Mouse (Mus musculus) c-Kit-positive CD71-positive TER-119-negative erythroid progenitor cells, embryonic 14.5 days (primary cell): ENCODE data around the gene Fosl1.
A peak's percentile ranks its signal among the peaks of the same experiment; 100 is the strongest.
"Not testable (repeated sequence)": the region's sequence is repeated elsewhere in the genome, so short reads cannot be mapped to it uniquely, and the experiment has no call there.

Experiments
- DNase-seq: peaks from one replicate; pipeline ENCODE4 v3.0.0-alpha.2; 2013; ENCODE audit warnings: low read depth

The Fosl1 gene

DNA sequence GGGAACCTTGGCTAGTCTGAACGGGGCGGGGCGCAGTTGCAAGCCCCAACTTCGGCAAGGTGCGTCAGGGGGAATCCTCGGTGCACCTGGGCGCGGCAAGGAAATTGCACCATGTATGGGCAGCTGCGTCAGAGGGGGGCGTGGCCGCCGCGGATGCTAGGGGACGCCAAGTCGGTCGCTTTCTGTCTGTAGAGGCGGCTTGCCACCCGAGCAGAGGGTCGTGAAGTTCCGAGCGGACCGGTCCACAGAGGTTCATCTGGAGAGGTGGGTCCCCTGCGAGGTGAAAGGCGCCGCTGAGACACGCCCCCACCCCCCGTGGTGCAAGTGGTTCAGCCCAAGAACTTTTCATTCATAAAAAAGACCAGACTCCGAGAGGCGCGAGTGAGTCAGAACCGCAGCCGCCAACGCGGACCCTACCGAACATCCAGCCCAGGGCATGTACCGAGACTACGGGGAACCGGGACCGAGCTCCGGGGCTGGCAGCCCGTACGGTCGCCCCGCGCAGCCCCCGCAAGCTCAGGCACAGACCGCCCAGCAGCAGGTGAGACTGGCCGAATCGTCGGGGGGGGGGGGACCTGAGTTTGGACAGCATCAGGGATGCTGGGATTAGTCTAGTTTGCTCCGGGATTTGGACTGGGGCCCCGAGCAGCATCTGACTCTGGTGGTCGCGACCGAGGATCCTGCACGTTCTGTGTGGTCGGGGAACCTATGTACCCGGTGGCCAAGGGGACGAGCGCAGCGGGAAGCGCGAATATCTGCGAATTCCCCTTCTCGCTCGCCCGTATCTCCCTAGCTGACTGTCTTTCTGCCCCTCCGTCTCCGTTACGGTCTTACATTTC is at the start of gene Fosl1:
Gene Fosl1 (plus strand): TSS at position 33 of the 839 bp plus-strand sequence.
- no peak for DNase-seq

DNA sequence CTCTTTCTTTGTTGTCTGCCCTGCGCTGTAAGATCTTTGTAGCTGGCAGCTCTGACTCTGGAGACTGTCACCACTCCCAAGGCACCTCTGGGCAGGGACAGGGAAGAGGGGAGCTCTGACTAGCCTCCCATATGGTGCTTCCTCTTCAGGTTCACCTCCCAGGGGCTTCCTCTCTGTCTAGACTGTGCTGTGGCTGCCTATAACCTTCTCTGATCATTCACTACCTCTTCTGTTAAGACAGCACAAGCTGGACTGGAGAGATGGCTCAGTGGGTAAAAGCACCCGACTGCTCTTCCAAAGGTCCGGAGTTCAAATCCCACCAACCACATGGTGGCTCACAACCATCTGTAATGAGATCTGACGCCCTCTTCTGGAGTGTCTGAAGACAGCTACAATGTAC is 46.3 kb upstream of the Fosl1 start:
- DNase-seq: not testable (repeated sequence)

DNA sequence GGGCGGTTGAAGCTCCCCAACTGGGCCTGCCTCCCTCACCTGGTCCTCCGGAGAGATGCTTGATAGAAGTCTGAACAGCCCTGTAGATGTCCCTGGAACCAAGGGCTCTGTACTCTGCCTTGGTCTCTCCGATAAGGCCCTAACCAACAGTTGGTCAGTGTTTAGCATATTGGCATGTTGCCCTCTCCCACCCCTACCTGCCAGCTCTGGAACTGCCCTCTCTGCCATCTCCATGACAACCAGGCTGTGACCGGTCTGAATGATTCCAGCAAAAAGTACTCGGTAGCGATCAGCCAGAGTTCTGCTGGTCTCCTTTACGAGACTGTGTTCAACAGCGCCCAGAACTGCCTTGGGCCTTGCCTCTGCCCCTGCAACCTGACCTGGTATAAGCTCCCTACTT is 45.1 kb upstream of the Fosl1 start, which contains the start of gene Tsga10ip:
Gene Tsga10ip (minus strand): TSS at position 234 of the 400 bp plus-strand sequence.
- no peak for DNase-seq

DNA sequence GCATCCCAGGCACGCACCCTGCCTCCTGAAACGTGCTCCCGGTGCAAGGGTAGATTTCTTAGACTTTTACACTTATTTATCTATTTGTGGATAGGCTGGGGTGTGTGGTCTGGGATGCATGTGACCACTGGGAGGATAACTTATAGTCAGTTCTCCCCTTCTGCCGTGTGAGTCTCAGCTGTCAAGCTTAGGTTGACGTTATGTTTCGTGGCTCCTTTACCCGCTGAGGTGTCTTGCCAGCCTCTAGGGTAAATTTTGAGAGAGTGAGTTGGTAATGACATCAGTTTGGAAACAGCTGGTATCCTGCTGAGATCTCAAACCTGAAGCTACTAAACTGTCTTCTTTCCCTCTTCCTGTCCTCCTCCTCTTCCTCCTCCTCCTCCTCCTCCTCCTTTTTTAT is 41.4 kb upstream of the Fosl1 start:
- no peak for DNase-seq

DNA sequence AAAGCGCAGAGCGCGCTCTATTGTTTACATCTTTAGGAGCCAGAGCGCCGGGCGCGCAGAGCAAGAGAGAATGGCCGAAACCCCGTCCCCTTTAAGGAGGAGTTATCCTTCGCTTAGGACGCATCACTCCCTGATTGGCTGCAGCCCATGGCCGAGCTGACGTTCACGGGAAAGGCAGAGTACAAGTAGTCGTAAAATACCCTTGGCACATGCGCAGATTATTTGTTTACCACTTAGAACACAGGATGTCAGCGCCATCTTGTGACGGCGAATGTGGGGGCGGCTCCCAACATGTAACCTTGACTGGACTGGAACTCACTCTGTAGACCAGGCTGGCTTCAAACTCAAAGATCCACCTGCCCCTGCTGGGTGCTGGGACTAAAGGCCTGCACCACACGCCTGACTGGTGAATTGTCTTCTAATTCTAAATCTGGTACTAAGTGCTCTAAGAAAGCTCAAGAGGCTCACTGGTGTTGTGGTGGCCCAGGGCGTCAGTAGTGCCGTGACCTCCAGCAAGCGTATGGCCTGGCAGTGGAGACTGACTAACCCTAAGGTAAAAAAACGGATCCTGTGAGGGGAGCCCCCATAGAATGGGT is 40.7 kb upstream of the Fosl1 start:
- DNase-seq: not testable (repeated sequence)

DNA sequence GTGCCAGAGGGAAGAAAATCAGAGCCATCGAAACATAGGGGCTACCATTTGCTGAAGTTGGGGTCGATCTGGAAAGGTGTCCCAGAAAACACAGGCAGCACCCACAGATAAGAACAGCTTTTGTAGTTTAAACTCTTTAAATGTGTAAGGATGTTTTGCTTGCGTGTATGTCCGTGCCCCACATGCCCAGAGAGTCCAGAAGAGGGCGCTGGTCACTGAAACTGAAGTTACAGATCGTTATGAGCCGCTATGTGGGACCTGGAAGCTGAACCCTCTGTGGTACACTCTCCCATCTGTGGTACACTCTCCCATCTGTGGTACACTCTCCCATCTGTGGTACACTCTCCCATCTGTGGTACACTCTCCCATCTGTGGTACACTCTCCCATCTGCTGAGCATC is 40.2 kb upstream of the Fosl1 start:
- DNase-seq: peak; percentile 48

DNA sequence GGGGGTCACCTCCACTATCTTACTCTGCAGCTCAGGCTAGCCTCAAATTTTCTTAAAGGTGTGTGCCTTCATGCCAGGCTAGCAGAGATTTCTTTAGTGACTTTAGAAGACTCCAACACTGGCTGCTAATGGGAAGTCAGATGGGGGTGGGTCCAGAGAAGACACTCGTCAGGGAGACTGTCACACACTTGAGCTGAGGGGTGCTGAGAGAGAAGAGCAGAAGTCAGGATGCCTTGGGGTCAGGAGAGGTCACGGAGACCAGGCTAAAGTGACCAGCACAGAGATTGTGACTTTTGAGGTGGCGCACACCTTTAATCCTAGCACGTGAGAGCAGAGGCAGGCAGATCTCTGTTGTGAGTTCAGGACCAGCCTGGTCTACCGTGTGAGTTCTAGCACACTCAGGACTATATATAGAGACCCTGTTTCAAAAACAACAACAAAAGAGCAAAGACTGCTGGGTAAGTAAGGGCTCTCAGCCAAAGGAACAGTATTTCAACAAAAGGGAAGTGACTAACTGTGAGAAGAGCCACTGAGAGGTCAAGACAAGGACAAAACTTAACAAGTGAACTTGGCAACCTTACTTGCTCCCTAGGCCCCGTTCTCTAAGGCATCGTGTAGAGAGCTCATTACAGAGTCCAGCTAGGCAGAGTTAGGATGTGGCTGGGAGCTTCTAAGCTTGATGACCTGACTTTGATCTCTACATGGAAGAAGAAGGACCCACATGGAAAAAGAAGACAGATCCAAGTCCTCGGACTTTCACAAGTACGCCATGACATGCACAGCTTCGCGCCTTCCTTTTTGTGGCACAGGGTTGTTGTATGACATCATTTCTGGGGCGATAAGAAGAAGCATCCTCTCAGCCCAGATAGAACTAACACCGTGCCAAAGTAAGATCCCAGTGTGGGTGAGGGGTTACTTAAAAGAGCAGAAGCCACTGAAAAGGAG is 39.0 kb upstream of the Fosl1 start:
- no peak for DNase-seq

DNA sequence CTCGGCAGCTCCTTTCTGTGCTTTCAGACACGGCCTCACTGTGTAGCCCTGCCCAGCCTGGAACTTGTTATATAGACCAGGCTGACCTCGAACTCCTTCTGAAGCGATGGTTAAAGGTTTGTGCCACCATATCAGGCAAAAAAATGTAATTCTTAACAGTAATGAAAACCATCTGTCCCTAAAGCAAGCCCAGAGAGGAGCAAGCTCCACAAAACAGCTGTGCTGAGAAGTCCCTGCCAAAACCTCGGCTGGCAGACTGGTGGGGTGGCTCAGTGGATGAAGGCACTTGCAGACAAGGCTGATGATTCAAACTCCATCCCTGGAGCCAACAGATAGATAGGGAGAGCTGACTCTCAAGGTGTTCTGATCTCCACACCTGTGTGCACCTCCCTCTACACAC is 38.3 kb upstream of the Fosl1 start:
- no peak for DNase-seq

DNA sequence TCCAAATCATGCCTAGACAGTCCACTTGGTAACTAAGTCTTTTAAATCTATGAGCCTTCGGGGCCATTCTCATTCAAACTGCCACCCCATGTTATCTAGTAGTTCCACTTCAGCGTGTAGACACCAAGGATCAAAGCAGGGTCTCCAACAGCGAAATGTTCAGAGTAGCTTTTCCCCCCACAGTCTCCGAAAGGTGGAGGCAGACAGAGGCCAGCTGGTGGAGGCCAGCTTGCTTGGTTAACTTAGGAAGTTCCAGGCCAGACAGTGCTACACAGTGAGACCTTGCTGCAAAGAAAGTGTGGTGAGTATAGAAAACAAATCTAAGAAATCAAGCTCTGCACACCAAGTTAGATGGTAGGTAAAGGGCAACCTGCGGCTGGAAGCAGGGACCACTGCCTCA is 36.7 kb upstream of the Fosl1 start:
- DNase-seq: no peak

DNA sequence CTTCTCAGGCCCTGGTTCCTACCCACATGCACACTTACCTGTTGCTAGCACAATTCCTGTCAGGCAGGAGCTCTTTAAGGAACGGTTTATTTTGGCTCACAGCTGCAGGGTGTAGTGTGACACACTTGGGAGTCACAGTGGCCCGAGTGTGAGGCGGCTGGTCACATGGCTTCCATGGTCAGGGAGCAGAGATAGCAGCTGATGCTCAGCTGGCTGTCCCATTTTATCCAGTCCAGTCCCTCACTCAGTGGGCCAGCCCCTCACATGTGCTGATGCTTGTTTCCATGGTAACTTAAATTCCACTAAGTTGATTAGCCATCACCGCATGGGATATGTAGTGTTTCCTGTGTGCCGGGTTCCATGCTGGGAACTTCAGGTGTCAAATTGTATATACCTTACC is 35.4 kb upstream of the Fosl1 start:
- no peak for DNase-seq

DNA sequence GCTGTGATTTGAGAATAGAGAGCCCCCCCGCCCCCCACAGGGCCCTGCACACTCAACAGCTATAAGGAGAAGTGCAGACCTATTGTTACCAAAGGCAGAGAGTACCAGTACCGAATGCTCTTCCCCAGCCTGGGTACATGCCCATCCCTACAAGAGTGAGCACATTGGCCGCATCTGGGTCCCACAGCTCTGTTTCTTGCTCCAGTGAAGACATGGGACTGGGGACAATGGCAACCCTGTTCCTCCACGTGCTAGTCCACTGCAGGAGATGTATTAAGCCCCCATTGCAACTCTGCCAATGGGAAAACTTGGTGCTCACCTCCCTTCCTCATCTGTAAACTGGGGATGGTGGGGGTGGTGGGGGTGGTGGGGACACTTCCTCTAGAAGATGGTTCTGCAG is 33.5 kb upstream of the Fosl1 start:
- DNase-seq: no peak

DNA sequence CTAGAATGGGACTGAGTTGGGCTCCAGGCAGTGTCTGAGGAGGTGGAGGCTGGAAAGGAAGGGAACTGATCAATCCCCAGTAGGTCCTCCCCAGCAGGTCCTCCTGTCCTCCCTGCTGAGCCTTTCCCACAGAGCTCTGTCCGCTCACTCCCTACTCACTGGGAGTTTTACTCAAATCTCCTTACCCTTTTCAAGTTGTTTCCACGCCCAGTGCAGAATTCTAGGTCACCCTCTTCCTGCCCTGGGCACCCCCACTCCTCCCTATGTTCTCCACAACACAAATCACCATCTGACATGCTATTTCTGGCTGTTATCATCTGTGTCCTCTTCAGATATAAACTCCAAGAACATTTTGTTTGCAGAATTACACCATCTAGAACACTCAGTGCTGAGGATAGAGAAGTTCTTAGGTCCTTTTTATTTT is 32.8 kb upstream of the Fosl1 start:
- DNase-seq: no peak

DNA sequence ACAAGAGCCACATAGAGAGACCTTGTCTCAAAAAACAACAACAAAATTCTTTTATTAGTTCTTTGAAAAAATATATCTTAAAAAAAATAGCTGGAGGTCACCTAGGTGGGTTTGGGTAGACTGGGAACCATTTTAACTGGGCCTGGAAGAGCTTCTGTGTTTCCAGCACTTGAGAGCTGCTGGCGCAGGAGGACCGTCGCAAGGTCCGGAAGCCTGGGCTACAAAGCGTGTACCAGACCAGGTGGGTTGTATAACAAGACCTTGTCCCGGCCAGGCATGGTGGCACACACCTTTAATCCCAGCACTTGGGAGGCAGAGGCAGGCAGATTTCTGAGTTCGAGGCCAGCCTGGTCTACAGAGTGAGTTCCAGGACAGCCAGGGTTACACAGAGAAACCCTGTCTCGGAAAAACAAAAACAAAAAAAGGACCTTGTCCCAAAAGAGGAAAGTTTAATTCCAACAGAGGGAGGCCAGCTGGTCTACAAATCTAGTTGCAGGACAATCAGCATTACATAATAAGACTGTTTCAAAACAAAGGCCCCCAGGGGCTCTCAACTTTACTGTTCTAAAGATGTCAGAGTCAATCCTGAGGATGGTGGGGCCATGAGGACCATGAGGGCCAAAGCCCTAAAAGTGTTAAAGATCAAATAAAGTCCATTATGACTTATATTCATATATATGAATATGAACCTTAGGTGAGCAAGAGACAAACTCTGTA is 28.4 kb upstream of the Fosl1 start:
- no peak for DNase-seq

DNA sequence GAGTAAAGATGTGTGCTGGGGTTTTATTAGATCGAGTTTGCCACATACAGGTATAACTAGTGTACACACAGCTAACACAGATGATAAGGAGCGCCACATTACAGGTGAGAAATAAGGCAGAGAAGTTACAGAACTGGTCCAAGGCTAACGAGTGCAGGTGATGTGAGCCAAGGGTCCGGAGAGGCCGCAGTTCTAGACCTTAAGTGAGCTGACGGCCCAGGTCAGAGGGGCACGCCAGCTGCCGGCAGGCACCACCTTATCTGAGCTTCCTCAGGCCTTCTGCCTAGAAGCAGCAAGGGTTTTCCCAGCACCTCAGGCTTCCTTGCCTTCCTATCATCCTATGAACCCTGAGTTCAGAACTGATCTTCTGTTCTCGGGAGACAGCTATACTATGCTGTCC is 27.7 kb upstream of the Fosl1 start:
- DNase-seq: no peak

DNA sequence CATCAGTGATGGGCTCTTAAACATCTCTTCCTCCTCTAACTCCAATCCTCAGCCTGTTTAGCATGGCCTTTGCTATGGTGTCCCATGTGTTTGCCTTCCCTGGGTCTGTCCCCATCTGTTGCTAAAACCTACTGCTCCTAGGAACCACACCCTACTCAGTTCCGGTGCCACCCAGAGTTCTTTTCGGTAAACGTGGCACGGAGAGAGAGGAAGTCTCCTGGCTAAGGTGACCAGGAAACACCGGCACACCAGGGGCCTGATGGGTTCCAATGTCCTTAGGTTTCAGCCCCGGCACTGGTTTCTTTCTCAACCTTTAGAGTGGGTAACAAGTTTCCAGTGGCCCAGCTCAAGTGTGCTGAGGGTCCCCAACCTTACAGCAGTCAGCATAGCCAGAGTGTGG is 26.8 kb upstream of the Fosl1 start:
- no peak for DNase-seq

DNA sequence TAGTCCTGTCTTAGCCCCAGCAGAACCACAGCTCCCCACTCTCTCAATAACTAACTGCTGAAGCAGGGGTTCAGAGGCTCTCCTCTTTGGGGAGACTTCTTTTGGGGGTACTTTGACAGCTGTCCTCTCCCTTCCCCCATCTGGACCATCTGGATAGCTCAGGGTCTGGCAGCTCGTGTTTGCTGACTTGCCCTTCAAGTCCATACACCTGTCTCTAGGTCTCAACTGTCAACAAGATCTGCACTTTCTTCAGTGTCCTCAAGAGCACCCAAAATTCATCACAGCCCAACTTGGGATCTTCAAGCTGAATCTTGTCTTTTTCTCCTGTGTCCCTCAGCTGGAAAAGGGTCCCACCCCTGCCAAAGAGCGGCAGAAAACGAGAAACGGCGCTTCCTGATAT is 25.6 kb upstream of the Fosl1 start:
- no peak for DNase-seq

DNA sequence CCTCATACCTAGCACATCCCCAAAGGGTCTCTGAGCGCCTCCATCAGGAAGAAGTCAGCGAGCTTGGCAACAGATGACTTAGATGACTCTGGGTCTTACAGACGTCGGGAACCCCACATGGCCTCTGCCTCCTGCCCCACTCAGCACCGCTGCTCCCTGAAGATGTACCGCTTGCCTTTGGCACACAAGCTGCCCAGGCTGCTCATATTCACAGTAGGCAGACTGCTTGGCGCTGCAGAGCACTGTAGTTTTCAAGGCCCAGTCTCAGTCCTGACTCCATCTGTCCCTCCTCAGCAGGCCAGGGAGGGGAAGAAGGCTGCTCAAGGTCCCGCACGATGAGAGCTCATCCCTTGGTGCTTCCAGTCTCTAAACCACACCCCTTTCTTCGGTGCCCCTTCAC is 25.1 kb upstream of the Fosl1 start:
- DNase-seq: no peak

DNA sequence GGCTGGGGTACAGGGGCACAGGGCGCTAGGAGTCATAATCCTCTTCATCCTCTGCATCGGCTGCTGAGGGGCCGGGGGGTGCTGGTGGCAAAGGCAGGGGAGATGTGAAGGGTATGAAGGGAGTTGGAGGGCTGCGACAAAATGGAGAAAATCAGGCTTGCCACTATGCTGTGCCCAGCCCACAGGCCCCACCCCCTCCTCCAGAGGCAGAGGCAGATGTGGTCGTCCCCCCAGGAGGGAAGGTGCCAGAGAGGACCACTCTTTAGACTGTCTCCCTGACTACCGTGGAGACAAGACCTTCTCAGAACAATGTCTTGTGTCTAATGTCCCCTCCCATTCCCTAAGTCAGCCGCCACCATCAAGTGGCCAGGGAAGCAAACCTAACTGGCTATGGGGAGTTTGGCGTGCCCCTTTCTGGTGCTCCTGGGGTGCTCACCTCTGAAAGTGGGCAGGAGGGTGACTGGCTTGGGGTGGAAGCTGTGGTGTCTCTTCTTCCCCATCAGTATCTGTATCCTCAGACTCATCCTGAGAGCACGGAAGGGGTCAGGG is 24.4 kb upstream of the Fosl1 start:
- DNase-seq: no peak

DNA sequence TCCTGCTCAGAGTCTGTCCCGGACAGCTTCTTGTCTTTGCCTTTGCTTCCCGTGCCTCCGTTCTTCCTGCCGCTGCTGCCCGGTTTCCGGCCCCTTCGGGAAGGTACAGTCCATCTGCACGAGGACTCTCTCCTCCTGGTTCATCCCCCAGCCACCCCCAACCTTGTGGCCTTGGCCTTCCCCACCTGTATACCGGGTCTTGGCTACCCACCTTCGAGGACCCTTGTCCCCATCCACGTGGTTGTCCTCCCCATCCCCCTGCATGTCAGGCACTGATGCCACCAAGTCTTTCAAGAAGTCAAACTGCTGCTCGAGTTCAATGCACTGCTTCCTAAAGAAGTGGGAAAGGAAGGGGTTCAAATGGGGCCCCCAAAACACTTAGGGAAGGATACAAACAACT is 23.8 kb upstream of the Fosl1 start:
- DNase-seq: no peak

DNA sequence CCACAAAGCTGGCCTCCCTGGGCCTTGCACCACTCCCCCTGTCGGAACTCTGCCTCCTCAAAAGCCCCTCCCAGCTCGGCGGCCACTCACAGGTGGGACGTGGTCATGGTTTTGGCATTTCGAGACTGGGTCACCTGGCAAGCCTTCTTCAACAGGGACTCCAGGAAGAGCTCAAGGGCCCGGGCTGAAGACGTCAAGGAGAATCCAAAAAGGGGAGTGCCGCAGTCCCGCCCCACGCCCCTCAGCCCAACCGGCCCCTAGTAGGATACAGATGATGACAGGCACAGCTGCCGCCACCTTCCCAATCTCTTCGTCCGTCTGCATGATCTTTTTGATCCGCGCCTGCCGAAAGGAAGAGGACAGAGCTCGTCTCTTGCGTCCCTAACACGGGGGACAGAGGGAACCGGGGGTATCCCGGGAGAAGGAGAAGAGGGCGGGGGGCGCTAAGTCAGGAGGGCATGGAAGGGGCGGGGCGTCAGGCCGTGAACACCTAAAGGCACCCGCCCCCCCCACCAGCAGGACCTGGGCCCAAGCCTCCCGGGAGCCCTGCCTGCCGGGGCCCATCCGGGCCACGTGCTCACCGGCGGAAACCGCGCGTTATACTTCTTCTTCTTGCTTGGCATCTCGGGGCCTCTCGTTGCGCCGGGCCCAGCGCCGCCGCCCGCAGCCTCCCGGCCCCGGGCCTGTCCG is 23.1 kb upstream of the Fosl1 start:
- DNase-seq: no peak
